ENCODE assay signal across 22 mouse cellular contexts in the genomic region with DNA sequence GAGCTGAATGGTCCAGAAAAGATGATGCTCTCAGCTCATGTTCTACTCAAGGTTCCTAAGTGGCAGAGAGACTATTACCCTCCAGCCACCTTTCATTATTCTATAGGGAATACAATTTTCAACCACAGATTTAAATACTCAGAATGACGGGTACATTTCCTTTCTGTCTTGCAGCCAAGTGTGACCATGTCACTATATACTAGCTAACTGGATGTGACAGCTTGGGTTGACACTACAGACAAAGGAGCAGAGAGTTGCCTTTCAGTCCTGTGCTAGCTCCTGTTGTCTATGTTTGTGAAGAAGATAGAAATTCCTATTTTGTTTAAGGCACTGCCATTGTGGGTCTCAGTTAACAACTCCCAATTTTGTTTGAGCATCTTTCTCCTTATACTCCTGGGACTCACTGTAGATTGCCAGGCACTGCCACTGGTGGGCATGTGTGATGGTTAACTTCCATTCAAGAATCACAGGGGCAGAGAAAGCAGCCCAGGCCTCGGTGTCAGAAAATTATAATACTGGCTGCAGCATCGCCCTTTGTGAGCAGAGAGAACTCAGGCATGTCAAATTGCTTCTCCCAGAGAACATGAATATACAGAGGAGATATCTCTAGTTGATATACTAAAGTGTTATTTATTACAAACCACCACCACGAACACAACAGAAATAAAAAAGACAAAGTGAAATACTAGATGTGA. TPM values are rescaled to one million over a fixed set of nuclear protein-coding genes. Genes with fewer than 3 reads are reported as not detected.
DNase-seq lines count a peak whose midpoint lies in the region; ATAC-seq lines count a peak whose summit lies in the region.
"Had no signal": no experiment of that assay in that cellular context is flagged by ENCODE, and none has a peak within 500 bp of the region (broad histone marks: within the 10 kb centered on the region; RNA-seq: fewer than 3 reads in every experiment).

No protein-coding gene starts in this region.

- no peak overlapping the region for H3K4me3 ChIP-seq in midbrain, embryonic 13.5 days (replicated peaks)
- no peak overlapping the region for H3K4me3 ChIP-seq in heart, embryonic 11.5 days (ENCODE audit: low read depth, low read length)
- H3K4me3 ChIP-seq: forebrain, embryonic 13.5 days; intestine, embryonic 15.5 days; kidney, embryonic 15.5 days; liver, embryonic 15.5 days; neural tube, embryonic 12.5 days had no signal

- peak; percentile 80 for ATAC-seq in cerebellum, adult (ENCODE audit: insufficient number of reproducible peaks, low FRiP score, low TSS enrichment)
- ATAC-seq in midbrain, embryonic 13.5 days = 0 out of 2 replicates have a peak, but pooled peaks have one; percentile 37
- no peak for ATAC-seq in heart, embryonic 11.5 days (replicated peaks; ENCODE audit: insufficient number of reproducible peaks, low FRiP score, low TSS enrichment)
- ATAC-seq: forebrain, embryonic 13.5 days; intestine, embryonic 15.5 days; lung, postnatal 0 days; Patski had no signal

- no peak for DNase-seq in cerebellum, adult 8-10 months
- peak; percentile 4 for DNase-seq in left cerebral cortex, postnatal 4 days
- DNase-seq in left cerebral cortex, adult 11 months (ENCODE audit: low spot score) = no peak
- DNase-seq in ovary, postnatal 10 days (ENCODE audit: low spot score) = no peak
- DNase-seq in embryo, embryonic 11 days = no peak
- DNase-seq: adrenal gland, adult 8-10 months; gastrocnemius, postnatal 14 days; heart, adult 18-20 months; heart, postnatal 4 days; thymus, postnatal 25 days had no signal

- intact Hi-C loops in left cerebral cortex, postnatal 4 days (cut with DNase I) = no loop called here

- H3K9me3 ChIP-seq in midbrain, embryonic 13.5 days = no peaks in the 10 kb centered on the region
- no peaks in the 10 kb centered on the region for H3K9me3 ChIP-seq in heart, embryonic 11.5 days (replicated peaks; ENCODE audit: control insufficient read depth, low read length)
- H3K9me3 ChIP-seq: forebrain, embryonic 13.5 days; intestine, embryonic 15.5 days; kidney, embryonic 15.5 days; liver, embryonic 15.5 days; neural tube, embryonic 12.5 days had no signal

- peak overlapping the region; percentile 64 for H3K27ac ChIP-seq in midbrain, embryonic 13.5 days
- H3K27ac ChIP-seq in heart, embryonic 11.5 days (ENCODE audit: low read depth, low read length) = no peak overlapping the region
- H3K27ac ChIP-seq: forebrain, embryonic 13.5 days; intestine, embryonic 15.5 days; kidney, embryonic 15.5 days; liver, embryonic 15.5 days; neural tube, embryonic 12.5 days had no signal

- WGBS in midbrain, embryonic 13.5 days = 40% methylated on average over 4 of the region's 4 CpGs
- 79% methylated on average over 4 of the region's 4 CpGs for WGBS in heart, embryonic 11.5 days (ENCODE audit: insufficient replicate concordance)

- peaks cover 26% of the 10 kb centered on the region for H3K27me3 ChIP-seq in midbrain, embryonic 13.5 days
- H3K27me3 ChIP-seq in heart, embryonic 11.5 days (ENCODE audit: control insufficient read depth, insufficient read depth, low read length) = no peaks in the 10 kb centered on the region
- H3K27me3 ChIP-seq: intestine, embryonic 15.5 days; neural tube, embryonic 12.5 days had no signal

- H3K4me1 ChIP-seq in midbrain, embryonic 13.5 days (replicated peaks) = peaks cover 5% of the 10 kb centered on the region; the same call in 1 of the 2 replicates
- H3K4me1 ChIP-seq in heart, embryonic 11.5 days (ENCODE audit: control insufficient read depth, insufficient read depth, low read length) = no peaks in the 10 kb centered on the region
- H3K4me1 ChIP-seq: forebrain, embryonic 13.5 days; intestine, embryonic 15.5 days; kidney, embryonic 15.5 days; liver, embryonic 15.5 days; neural tube, embryonic 12.5 days had no signal

- no peak overlapping the region for H3K4me2 ChIP-seq in midbrain, embryonic 13.5 days (replicated peaks)
- H3K4me2 ChIP-seq in heart, embryonic 11.5 days = no peak overlapping the region
- H3K4me2 ChIP-seq: forebrain, embryonic 13.5 days; intestine, embryonic 15.5 days; kidney, embryonic 15.5 days; liver, embryonic 15.5 days; neural tube, embryonic 12.5 days had no signal

- H3K9ac ChIP-seq in midbrain, embryonic 13.5 days (replicated peaks) = no peak overlapping the region
- no peak overlapping the region for H3K9ac ChIP-seq in heart, embryonic 11.5 days (ENCODE audit: low read depth, low read length)
- H3K9ac ChIP-seq: forebrain, embryonic 13.5 days; intestine, embryonic 15.5 days; kidney, embryonic 15.5 days; liver, embryonic 15.5 days; neural tube, embryonic 12.5 days had no signal

- no peaks in the 10 kb centered on the region for H3K36me3 ChIP-seq in midbrain, embryonic 13.5 days
- no peaks in the 10 kb centered on the region for H3K36me3 ChIP-seq in heart, embryonic 11.5 days (ENCODE audit: control insufficient read depth, insufficient read depth, low read length)
- H3K36me3 ChIP-seq: intestine, embryonic 15.5 days; kidney, embryonic 15.5 days; liver, embryonic 15.5 days; neural tube, embryonic 12.5 days had no signal

RNA-seq across cellular contexts. Expression of a gene that starts 43.0 kb away (rescaled TPM):
- 1 to 10 TPM; 1.9 to 2.0 TPM for total RNA-seq in left cerebral cortex, postnatal 4 days (2021)
- polyA plus RNA-seq in midbrain, embryonic 13.5 days (2015; fragmentation: Nextera tagmentation; extraction: Ambion mirVana) = 0.19 TPM in 1 of 2 replicates, not detected in the other
- polyA plus RNA-seq in heart, embryonic 11.5 days (2014; fragmentation: Nextera tagmentation; extraction: Ambion mirVana) = 0.23 TPM in 1 of 2 replicates, not detected in the other
- total RNA-seq: common myeloid progenitor, adult 5-6 weeks had no signal
- polyA plus RNA-seq: heart, embryonic 14.5 days; kidney, embryonic 15.5 days had no signal
